Mouse (Mus musculus) erythroblast, embryonic 14.5 days (primary cell): ENCODE data around the gene Dscaml1. TPM values are rescaled to one million over a fixed set of nuclear protein-coding genes. Genes with fewer than 3 reads are reported as not detected.

Source experiments
- H3K27me3 ChIP-seq: 2 replicates; pipeline ENCODE4 v1.6.1; 2012; ENCODE audit warnings: inconsistent platforms; ENCODE audit not compliant: control insufficient read depth
- H3K36me3 ChIP-seq: 2 replicates; pipeline ENCODE4 v1.6.1; 2012; ENCODE audit warnings: mild to moderate bottlenecking, inconsistent platforms; ENCODE audit not compliant: control insufficient read depth
- H3K4me1 ChIP-seq: 2 replicates; pipeline ENCODE4 v1.6.1; 2012; ENCODE audit warnings: inconsistent platforms; ENCODE audit not compliant: control insufficient read depth
- H3K4me3 ChIP-seq: replicated peaks from 2 replicates; pipeline ENCODE3; 2012; ENCODE audit warnings: moderate library complexity, mild to moderate bottlenecking, inconsistent platforms
- H3K9me3 ChIP-seq: 2 replicates; pipeline ENCODE4 v1.6.1; 2012; ENCODE audit warnings: low read length, inconsistent platforms, mixed read lengths; ENCODE audit not compliant: control insufficient read depth
- GATA1 ChIP-seq: IDR thresholded peaks from 2 replicates; pipeline ENCODE4 v1.6.1; 2012; ENCODE audit warnings: low read length, inconsistent platforms, mixed read lengths
- TAL1 ChIP-seq: IDR thresholded peaks from 3 replicates; pipeline ENCODE4 v1.6.1; 2012; ENCODE audit warnings: low read length, inconsistent platforms, mixed read lengths
- polyA plus RNA-seq: library from polyadenylated mRNA; stranded (reverse); fragments of >175 nt; gene quantifications from 2 replicates; pipeline ENCODE4 v1.2.3, GENCODE M21; 2012

The Dscaml1 gene
- polyA plus RNA-seq, 1 experiment, result not detected

GRCm38 (mm10) chr9:45415912-45416311 is 10.5 kb upstream of the Dscaml1 start:
- no peaks in the 10 kb centered on the region for H3K4me1 ChIP-seq
- no peaks in the 10 kb centered on the region for H3K9me3 ChIP-seq
- no peak overlapping the region for H3K4me3 ChIP-seq
- no peak for TF ChIP-seq GATA1
- H3K27me3 ChIP-seq, result no peaks in the 10 kb centered on the region
- no peaks in the 10 kb centered on the region for H3K36me3 ChIP-seq

- TF ChIP-seq GATA1 (no peak), TAL1 (no peak)
- no peaks in the 10 kb centered on the region for H3K27me3 ChIP-seq
- no peaks in the 10 kb centered on the region for H3K36me3 ChIP-seq
- no peaks in the 10 kb centered on the region for H3K4me1 ChIP-seq
- H3K4me3 ChIP-seq, result no peak overlapping the region
- H3K9me3 ChIP-seq, result no peaks in the 10 kb centered on the region
These were observed 9.2 kb upstream of the Dscaml1 start for GRCm38 (mm10) chr9:45417245-45417644.

GRCm38 (mm10) chr9:45418252-45418651 is 8.2 kb upstream of the Dscaml1 start:
- H3K4me3 ChIP-seq, result no peak overlapping the region
- H3K4me1 ChIP-seq, result no peaks in the 10 kb centered on the region
- H3K27me3 ChIP-seq, result no peaks in the 10 kb centered on the region
- no peaks in the 10 kb centered on the region for H3K9me3 ChIP-seq
- TF ChIP-seq TAL1 (no peak), GATA1 (no peak)
- no peaks in the 10 kb centered on the region for H3K36me3 ChIP-seq

DNA sequence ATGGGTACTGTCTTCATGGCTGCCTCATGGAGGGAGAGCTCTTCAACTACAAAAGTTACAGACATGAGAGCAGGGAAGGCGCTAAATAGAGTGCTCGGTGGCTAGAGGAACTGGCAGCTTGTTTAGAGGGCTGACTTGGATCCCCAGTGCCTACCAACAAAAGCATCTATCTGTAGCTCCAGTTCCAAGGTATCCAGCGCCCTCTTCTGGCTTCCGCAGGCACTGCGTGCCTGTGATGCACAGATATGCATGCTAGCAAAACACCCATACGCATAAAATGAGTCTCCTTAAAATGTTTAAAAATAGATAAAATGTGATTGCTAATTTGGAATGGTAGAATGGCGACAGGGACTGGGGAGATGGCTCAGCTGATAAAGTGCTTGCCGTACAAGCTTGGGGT is 5.2 kb upstream of the Dscaml1 start:
- Histone ChIP-seq H3K27me3 (no peaks in the 10 kb centered on the region; the same call in 1 of the 2 replicates), H3K9me3 (no peaks in the 10 kb centered on the region), H3K4me3 (no peak overlapping the region), H3K36me3 (no peaks in the 10 kb centered on the region), H3K4me1 (no peaks in the 10 kb centered on the region)
- no peak for TF ChIP-seq TAL1
- TF ChIP-seq GATA1, result no peak

- H3K27me3 ChIP-seq, result no peaks in the 10 kb centered on the region; the same call in 1 of the 2 replicates
- H3K4me3 ChIP-seq, result no peak overlapping the region
- H3K4me1 ChIP-seq, result no peaks in the 10 kb centered on the region
- no peak for TF ChIP-seq TAL1
- no peak for TF ChIP-seq GATA1
- H3K9me3 ChIP-seq, result no peaks in the 10 kb centered on the region
- no peaks in the 10 kb centered on the region for H3K36me3 ChIP-seq
These were observed 3.6 kb upstream of the Dscaml1 start for GRCm38 (mm10) chr9:45422761-45423298.

DNA sequence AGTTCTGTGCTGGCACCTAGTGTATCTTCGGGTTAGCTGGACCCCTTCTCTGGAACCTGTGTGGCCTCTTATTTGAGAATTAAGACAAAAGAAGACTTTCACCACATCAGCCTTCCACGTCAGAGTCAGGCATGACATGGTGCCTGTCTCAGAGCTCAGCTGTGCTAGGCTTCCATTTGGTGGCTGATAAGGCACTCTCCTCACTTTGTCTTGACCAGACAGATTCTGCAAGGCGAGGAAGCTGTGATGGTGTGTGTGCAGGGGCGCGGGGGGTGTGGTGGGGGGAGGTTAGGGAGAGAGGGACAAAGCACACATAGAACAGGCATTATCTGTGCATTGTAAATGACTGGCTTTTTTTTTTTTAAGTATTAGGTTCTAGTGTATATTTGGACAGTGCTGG is 3.0 kb downstream of the Dscaml1 start:
- Histone ChIP-seq H3K4me1 (no peaks in the 10 kb centered on the region), H3K4me3 (no peak overlapping the region), H3K9me3 (no peaks in the 10 kb centered on the region), H3K36me3 (no peaks in the 10 kb centered on the region), H3K27me3 (peaks cover 38% of the 10 kb centered on the region)
- no peak for TF ChIP-seq GATA1
- TF ChIP-seq TAL1, result no peak

DNA sequence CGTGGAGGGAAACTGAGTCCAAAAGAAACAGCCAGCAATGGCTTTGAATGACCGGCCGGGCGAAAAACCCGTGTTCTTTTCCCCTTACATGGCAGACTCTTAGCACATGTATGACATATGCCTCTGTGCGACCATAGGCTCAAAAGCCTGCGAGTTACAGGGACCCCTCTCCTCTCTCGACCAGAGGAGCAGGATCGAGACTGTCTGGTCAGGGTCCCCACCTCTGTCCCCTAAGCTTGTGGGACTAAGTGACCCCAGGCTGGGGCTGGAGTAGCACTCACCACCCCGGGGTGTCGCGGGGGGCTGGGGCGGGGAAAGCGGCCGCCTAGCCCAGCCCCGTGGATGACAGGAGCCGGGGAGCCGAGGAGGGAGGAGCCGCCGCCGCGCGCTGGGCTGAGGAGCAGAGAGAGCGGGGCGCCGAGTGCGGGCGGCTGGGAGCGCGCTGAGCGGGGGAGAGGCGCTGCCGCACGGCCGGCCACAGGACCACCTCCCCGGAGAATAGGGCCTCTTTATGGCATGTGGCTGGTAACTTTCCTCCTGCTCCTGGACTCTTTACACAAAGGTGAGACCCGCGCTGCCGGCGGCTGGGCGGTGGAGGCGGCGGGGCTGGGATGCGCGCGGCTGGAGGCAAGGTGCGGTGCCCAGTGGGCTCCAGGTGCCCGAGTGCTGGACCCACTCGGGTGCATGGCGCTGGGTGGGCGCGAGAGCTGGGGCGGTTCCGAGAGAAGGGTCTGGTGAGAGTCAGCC is 3.7 kb downstream of the Dscaml1 start:
- H3K4me3 ChIP-seq, result no peak overlapping the region
- H3K9me3 ChIP-seq, result no peaks in the 10 kb centered on the region
- no peaks in the 10 kb centered on the region for H3K36me3 ChIP-seq
- TF ChIP-seq GATA1 (no peak), TAL1 (no peak)
- peaks cover 38% of the 10 kb centered on the region for H3K27me3 ChIP-seq
- H3K4me1 ChIP-seq, result no peaks in the 10 kb centered on the region

DNA sequence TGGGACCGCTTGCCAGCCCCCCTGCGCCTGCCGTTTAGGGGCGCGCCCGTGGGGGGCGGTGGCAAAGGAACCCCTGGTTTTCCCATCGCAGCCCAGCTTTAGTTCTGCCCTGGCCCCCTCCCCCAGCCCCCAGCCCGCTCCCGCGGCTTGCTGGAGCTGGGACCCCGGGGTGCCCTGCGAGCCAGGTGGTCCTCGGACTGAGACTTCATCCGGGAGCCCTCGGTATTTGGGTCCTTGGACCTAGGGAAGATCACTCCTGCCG is 4.2 kb downstream of the Dscaml1 start:
- Histone ChIP-seq H3K27me3 (peaks cover 38% of the 10 kb centered on the region), H3K4me3 (no peak overlapping the region), H3K36me3 (no peaks in the 10 kb centered on the region), H3K9me3 (no peaks in the 10 kb centered on the region), H3K4me1 (no peaks in the 10 kb centered on the region)
- TF ChIP-seq GATA1 (no peak), TAL1 (no peak)

DNA sequence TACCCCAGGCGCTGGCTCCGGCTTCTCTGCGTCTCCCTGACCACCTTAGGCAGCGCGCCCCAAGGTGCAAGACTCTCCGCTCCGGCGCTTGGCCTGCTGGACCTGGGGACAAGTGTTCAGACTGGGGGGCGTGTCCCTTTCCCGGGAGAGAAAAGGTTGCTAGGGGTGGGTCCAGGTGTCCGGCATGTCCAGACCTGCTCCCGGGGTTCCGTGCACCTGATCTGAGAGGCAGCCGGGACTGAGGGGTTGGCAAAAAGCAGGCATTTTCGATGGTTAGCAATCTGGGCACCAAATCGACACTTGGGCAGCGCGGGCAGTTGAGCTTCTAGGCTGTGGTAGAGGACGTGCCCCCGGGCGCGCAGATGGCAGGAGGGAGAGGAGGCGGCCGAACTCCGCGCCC is 4.7 kb downstream of the Dscaml1 start:
- H3K27me3 ChIP-seq, result peaks cover 38% of the 10 kb centered on the region

DNA sequence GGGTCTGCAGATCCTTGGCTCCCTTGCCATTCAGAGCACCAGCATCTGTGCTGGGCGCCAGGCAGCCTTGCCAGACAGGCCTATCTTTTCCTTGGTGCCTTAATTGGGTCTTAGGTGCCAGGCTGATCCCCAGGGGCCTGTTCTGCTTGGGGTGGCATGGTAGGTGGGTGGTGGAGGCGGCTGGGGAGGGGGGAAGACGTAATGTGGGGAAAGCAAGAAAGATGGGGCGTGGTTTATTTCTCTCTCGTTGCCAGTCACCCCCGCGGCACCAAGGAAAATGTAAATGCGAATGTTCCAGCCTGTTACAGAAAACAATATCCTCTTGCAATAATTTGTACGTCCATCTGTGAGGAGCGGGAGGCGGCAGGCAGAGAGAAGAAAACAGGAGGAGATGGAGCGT is 6.2 kb downstream of the Dscaml1 start:
- Histone ChIP-seq H3K27me3 (peaks cover 38% of the 10 kb centered on the region), H3K4me3 (no peak overlapping the region), H3K4me1 (no peaks in the 10 kb centered on the region), H3K36me3 (no peaks in the 10 kb centered on the region), H3K9me3 (no peaks in the 10 kb centered on the region)
- no peak for TF ChIP-seq TAL1
- no peak for TF ChIP-seq GATA1

More for the DNA sequence above, 4.7 kb downstream of the Dscaml1 start:
- Histone ChIP-seq H3K4me1 (no peaks in the 10 kb centered on the region), H3K9me3 (no peaks in the 10 kb centered on the region), H3K36me3 (no peaks in the 10 kb centered on the region), H3K4me3 (no peak overlapping the region)
- TF ChIP-seq GATA1, result no peak
- TF ChIP-seq TAL1, result no peak
